Mouse (Mus musculus): ENCODE measurements around the gene Coro6.

The Coro6 gene

GRCm38 (mm10) chr11:77462283-77463100 lies at the start of gene Coro6:
Gene Coro6, plus strand, starts transcription at chr11:77462411.
- peak; percentile 85 for DNase-seq (ENCODE audit: extremely low read depth, insufficient read length, low spot score)

DNA sequence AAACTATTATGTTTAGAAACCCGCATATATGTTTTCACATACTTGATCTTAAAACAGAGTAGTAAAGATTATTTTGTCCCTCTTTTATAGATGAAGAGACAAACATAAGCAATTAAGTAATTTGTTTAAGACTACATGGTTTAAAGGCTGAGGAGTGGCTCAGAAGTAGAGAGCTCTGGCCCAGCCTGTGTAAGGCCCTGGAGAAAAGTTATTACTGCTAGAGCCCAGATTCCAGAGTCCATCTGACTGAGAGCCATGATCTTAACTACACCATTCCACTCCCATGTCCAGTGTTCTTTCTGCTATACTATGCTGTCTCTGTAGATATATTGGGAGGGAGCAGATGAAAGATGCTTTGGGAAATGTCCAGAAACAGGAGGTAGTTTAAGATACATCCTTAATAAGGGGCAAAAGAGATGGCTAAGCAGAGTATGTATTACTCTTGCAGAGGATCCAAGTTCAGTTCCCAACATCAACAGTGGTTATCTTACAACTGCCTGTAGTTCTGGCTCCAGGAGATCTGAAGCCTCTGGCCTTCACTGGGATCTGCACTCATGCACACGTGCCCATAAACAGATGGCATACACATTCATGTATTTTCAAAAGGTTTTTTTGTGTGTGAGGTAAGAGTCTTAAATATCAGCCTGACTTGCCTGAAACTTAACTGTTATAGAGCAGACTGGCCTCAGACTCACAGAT lies 47.9 kb upstream of the Coro6 start:
- DNase-seq (ENCODE audit: extremely low read depth, insufficient read length, low spot score) = no peak

GRCm38 (mm10) chr11:77416212-77417000 lies 45.8 kb upstream of the Coro6 start:
- DNase-seq (ENCODE audit: extremely low read depth, insufficient read length, low spot score) = no peak

GRCm38 (mm10) chr11:77418021-77418420 lies 44.2 kb upstream of the Coro6 start:
- DNase-seq (ENCODE audit: extremely low read depth, insufficient read length, low spot score) = no peak

DNA sequence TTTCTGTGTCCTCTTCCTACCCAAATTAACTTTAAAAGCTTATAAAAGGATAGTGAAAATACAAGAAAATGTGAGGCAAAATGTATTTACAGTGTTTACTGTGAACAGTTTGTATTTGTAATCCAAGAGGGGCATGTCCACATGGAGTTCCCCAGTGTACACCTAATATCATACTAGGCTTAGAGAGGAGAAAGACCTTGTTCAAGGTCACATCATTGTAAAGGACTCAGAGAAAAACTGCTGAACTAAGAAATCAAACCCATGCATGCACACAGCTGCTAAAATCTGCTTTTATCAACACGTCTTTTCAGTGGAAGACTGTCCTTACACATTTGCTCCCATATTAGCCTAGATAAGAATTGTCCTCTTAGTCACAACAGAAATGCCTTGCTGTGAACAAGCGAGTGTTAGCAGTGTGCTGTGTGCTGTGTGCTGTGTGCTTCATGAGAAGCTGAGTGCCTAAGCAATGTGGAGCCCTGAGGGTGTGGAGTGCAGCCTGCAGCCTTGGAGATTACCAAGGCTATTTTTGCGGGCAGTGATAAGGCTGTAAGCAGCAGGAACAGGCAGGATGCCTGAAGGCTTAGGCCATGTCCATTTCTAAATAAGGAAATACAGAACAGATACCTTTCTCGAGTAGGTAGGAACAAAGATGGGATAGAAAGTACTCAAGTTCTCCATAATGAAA lies 38.9 kb upstream of the Coro6 start:
- no peak for DNase-seq (ENCODE audit: extremely low read depth, insufficient read length, low spot score)

- no peak for DNase-seq (ENCODE audit: extremely low read depth, insufficient read length, low spot score)
Observed at GRCm38 (mm10) chr11:77428446-77428845, 33.8 kb upstream of the Coro6 start.

DNA sequence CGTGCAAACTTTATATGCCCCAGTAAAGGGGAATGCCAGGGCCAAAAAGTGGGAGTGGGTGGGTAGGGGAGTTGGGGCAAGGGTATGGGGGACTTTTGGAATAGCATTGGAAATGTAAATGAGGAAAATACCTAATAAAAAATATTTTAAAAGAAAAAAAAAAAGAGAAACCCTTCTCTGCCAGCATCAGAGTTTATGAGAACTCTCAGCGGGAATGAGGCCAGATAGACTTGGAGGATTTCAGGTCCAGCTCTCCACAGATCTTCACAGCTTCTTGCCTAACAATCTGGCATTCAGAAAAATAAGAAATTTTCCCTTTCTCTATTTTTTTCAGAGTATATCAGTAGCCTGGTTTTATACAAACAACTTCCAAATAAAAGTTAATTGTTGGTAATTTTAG lies 25.2 kb upstream of the Coro6 start:
- DNase-seq (ENCODE audit: extremely low read depth, insufficient read length, low spot score) = no peak

DNA sequence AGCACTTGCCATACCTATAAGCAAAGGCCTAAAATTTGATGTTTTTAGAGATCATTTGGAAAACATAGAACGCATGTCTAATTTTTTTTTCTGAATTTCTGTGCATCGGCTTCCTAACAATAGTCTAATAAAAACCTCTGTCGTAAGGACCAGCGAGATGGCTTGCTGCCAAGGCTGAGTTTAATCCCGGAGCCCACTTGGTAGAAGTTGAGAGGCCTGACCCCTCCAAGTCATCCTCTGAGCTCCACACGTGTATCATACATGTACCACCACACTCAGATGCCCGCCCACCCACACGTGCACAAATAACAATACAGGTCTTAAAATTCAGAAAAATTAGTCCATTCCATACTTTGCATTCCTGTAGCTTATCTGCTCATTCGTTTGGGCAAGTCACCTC lies 22.1 kb upstream of the Coro6 start:
- no peak for DNase-seq (ENCODE audit: extremely low read depth, insufficient read length, low spot score)

GRCm38 (mm10) chr11:77441020-77441419 lies 21.2 kb upstream of the Coro6 start:
- no peak for DNase-seq (ENCODE audit: extremely low read depth, insufficient read length, low spot score)

- peak; percentile 46 for DNase-seq (ENCODE audit: extremely low read depth, insufficient read length, low spot score)
Observed at GRCm38 (mm10) chr11:77442186-77443170, 19.7 kb upstream of the Coro6 start.

DNA sequence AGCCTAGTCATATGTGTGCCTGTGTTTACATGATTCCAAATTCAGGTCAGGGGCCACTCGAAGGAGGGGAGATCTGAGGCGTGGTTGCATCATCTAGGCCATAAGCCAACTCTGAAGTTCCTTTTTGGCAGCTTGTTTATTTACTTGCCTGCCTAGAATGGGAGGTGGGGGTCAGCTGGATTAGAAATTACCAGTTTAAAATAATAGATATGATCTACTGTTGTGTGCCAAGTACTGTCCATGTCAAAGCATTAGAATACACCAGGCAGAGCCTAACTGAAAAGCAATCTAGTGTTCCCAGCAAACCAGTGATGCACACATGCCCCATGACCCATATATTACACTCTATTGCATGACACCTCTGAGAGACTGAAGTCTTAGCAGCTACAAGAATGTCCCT lies 17.3 kb upstream of the Coro6 start:
- DNase-seq (ENCODE audit: extremely low read depth, insufficient read length, low spot score) = no peak

GRCm38 (mm10) chr11:77446628-77447041 lies 15.6 kb upstream of the Coro6 start:
- peak; percentile 44 for DNase-seq (ENCODE audit: extremely low read depth, insufficient read length, low spot score)

DNA sequence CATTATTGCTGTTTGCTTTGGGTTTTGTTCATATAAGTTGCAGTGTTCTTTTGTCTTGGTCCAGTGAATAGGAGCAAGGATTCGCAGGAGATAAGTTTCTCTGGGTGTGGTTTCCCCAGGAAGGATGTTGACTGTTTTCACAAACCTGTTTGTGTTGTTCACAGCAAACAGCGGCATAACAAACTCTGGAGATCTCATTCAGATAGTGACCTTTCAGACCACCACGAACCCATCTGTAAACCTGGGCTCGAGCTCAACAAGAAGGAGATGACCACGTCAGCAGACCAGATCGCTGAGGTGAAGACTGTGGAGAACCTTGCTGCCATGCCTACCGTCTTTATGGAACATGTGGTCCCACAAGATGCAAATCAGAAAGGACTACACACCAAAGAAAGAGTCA lies 13.0 kb upstream of the Coro6 start:
- DNase-seq (ENCODE audit: extremely low read depth, insufficient read length, low spot score) = no peak

- DNase-seq (ENCODE audit: extremely low read depth, insufficient read length, low spot score) = no peak
Observed at GRCm38 (mm10) chr11:77451670-77452069, 10.5 kb upstream of the Coro6 start.

GRCm38 (mm10) chr11:77453388-77453787 lies 8.8 kb upstream of the Coro6 start:
- DNase-seq (ENCODE audit: extremely low read depth, insufficient read length, low spot score) = no peak

DNA sequence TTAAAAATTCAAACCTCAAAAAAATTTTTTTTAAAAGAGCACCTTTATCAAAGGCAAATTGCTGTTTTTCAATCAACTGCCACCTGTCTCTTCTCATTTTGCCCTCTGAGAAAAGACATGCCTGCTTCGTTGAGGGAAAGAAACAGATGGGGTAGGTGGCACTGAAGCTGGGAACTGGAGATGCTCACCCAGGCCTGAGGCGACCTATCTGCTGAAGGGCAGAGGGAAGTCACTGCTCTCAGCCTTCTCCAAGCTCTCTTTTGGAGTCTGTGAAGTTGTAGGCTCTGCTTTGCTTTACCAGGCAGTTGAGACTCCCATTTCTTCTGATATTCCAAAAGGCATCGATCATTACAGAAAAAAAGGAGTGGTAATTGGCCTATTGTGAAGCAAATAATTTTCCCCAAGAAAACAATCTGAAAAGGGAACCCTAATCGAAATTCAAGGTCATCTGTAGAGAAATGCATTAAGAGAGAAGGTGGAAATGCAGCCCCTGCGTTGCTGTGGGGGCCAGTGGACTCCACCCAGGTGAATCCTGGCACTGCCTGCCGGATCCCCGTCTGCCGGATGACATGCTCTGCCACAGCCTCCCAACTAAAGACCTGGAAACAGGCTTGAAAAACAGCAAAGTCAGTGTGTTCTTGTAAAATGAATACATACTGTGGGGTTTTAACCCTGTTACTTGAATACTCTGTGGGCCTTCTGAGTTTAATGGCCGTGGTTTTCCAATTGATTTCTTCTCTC lies 6.3 kb upstream of the Coro6 start:
- no peak for DNase-seq (ENCODE audit: extremely low read depth, insufficient read length, low spot score)

- no peak for DNase-seq (ENCODE audit: extremely low read depth, insufficient read length, low spot score)
Observed at GRCm38 (mm10) chr11:77456866-77457265, 5.3 kb upstream of the Coro6 start.

DNA sequence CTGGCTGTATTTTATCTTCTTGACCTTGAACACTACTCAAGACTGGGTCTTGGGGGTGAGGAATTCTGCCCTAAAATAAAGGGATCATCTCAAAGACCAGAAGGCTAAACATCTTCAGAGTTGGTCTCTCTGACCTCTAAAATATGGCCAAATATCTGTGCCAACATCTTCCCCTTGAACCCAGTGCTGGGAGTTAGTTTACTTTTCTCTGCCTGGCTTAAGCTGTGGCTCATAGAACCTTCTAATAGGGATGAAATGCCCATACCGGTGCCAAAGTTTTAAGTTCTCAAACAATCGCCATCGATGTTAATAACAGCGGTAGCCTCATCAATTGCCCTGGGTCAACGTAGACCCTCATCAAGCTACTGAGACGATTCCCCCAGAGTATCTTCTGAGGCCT lies 355 bp upstream of the Coro6 start:
- no peak for DNase-seq (ENCODE audit: extremely low read depth, insufficient read length, low spot score)

DNA sequence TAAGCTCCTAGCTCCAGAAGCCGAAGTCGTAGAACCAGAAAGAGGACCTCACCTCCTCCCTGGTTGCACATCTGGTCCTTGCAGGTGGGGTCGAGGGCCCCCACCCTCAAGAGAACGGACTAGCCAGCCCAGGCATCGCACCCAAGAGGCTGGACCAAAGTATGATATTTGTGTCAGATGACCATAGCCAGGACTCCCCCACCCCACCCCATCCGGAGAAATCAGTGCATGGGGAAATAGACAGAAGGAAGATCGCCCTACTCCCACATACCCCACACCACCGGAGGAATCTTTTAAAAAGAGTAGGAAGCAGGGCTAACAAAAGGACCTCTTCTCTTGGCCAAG lies 862 bp downstream of the Coro6 start:
- no peak for DNase-seq (ENCODE audit: extremely low read depth, insufficient read length, low spot score)
